Mouse (Mus musculus) spleen, adult 2 months (tissue): ENCODE data around the gene Rps18.

ENCODE experiments used
- CTCF ChIP-seq: fragments of 200-500 bp; IDR thresholded peaks from 2 replicates; pipeline ENCODE4 v1.5.1; 2011; ENCODE audit warnings: mild to moderate bottlenecking, inconsistent platforms; ENCODE audit not compliant: insufficient read depth, insufficient read length, insufficient replicate concordance; ENCODE audit errors: extremely low read depth
- POLR2A ChIP-seq: fragments of 200-500 bp; IDR thresholded peaks from 2 replicates; pipeline ENCODE4 v1.6.1; 2011; ENCODE audit warnings: low read depth, low read length, inconsistent platforms

- TF ChIP-seq CTCF (peak; percentile 28; the same call in 1 of the 2 replicates), POLR2A (peak; percentile 13; the same call in 1 of the 2 replicates)
These were observed 25.6 kb upstream of the Rps18 start for GRCm38 (mm10) chr17:33981192-33981909.
